Mouse (Mus musculus): Measurements from ENCODE around the gene Cox7c. TPM values are rescaled to one million over a fixed set of nuclear protein-coding genes. Genes with fewer than 3 reads are reported as not detected.
"Not testable (repeated sequence)": the region's sequence is repeated elsewhere in the genome, so short reads cannot be mapped to it uniquely, and the experiment has no call there.

Gene Cox7c
- polyA plus RNA-seq (2014; fragmentation: Nextera tagmentation; extraction: Ambion mirVana), result 567 and 637 TPM in 2 replicates

GRCm38 (mm10) chr13:86046254-86046951 is at the start of gene Cox7c:
TSS of gene Cox7c (minus strand) at chr13:86046904.
- DNase-seq (ENCODE audit: low spot score), result peak; percentile 98
- Histone ChIP-seq H3K4me3 (ENCODE audit: low read depth, low read length) (peak within 1 kb of the TSS; percentile 87), H3K27me3 (replicated peaks; ENCODE audit: control insufficient read depth, insufficient read depth, low read length) (no peaks in the 10 kb centered on the region), H3K4me2 (ENCODE audit: low read length) (peak within 1 kb of the TSS; percentile 58), H3K27ac (ENCODE audit: low read depth, low read length) (peak within 1 kb of the TSS; percentile 88), H3K4me1 (ENCODE audit: control insufficient read depth, insufficient read depth, low read length) (0 out of 2 replicates have a peak, but pooled peaks cover 3% of the 10 kb centered on the region), H3K9me3 (replicated peaks; ENCODE audit: control insufficient read depth, low read length) (no peaks in the 10 kb centered on the region), H3K36me3 (ENCODE audit: control insufficient read depth, insufficient read depth, low read length) (peaks cover 15% of the 10 kb centered on the region), H3K9ac (ENCODE audit: low read length) (peak within 1 kb of the TSS; percentile 97)
- ATAC-seq, result peak; percentile 99
- WGBS, result under 1% methylated on average over 47 of the region's 51 CpGs

- Histone ChIP-seq H3K27me3 (replicated peaks; ENCODE audit: control insufficient read depth, insufficient read depth, low read length) (no peaks in the 10 kb centered on the region), H3K4me3 (ENCODE audit: low read depth, low read length) (no peak overlapping the region), H3K9ac (ENCODE audit: low read length) (no peak overlapping the region), H3K4me2 (ENCODE audit: low read length) (no peak overlapping the region), H3K36me3 (ENCODE audit: control insufficient read depth, insufficient read depth, low read length) (no peaks in the 10 kb centered on the region), H3K27ac (ENCODE audit: low read depth, low read length) (no peak overlapping the region), H3K9me3 (replicated peaks; ENCODE audit: control insufficient read depth, low read length) (no peaks in the 10 kb centered on the region), H3K4me1 (ENCODE audit: control insufficient read depth, insufficient read depth, low read length) (no peaks in the 10 kb centered on the region)
- no peak for DNase-seq (ENCODE audit: low spot score)
- no peak for ATAC-seq
- WGBS, result 80% methylated on average over 3 of the region's 3 CpGs
Observed at GRCm38 (mm10) chr13:86068011-86068724, 21.5 kb upstream of the Cox7c start.

GRCm38 (mm10) chr13:86067508-86067907 is 20.8 kb upstream of the Cox7c start:
- ATAC-seq (no peak), DNase-seq (ENCODE audit: low spot score) (no peak)
- no peaks in the 10 kb centered on the region for H3K4me1 ChIP-seq (ENCODE audit: control insufficient read depth, insufficient read depth, low read length)
- H3K4me2 ChIP-seq (ENCODE audit: low read length), result no peak overlapping the region
- H3K4me3 ChIP-seq (ENCODE audit: low read depth, low read length), result no peak overlapping the region
- H3K9ac ChIP-seq (ENCODE audit: low read length), result no peak overlapping the region
- no peaks in the 10 kb centered on the region for H3K36me3 ChIP-seq (ENCODE audit: control insufficient read depth, insufficient read depth, low read length)
- H3K27me3 ChIP-seq (replicated peaks; ENCODE audit: control insufficient read depth, insufficient read depth, low read length), result no peaks in the 10 kb centered on the region
- no peaks in the 10 kb centered on the region for H3K9me3 ChIP-seq (replicated peaks; ENCODE audit: control insufficient read depth, low read length)
- H3K27ac ChIP-seq (ENCODE audit: low read depth, low read length), result no peak overlapping the region

- H3K27me3 ChIP-seq (replicated peaks; ENCODE audit: control insufficient read depth, insufficient read depth, low read length); H3K4me2 ChIP-seq (ENCODE audit: low read length); H3K9ac ChIP-seq (ENCODE audit: low read length); H3K9me3 ChIP-seq (replicated peaks; ENCODE audit: control insufficient read depth, low read length); H3K4me1 ChIP-seq (ENCODE audit: control insufficient read depth, insufficient read depth, low read length); ATAC-seq; H3K36me3 ChIP-seq (ENCODE audit: control insufficient read depth, insufficient read depth, low read length); H3K4me3 ChIP-seq (ENCODE audit: low read depth, low read length); DNase-seq (ENCODE audit: low spot score); H3K27ac ChIP-seq (ENCODE audit: low read depth, low read length): not testable (repeated sequence)
- WGBS, result 38% methylated on average over 8 of the region's 8 CpGs
Observed at GRCm38 (mm10) chr13:86054091-86054490, 7.4 kb upstream of the Cox7c start.

- Histone ChIP-seq H3K27me3 (replicated peaks; ENCODE audit: control insufficient read depth, insufficient read depth, low read length) (no peaks in the 10 kb centered on the region), H3K4me2 (ENCODE audit: low read length) (no peak overlapping the region), H3K27ac (ENCODE audit: low read depth, low read length) (no peak overlapping the region), H3K4me3 (ENCODE audit: low read depth, low read length) (no peak overlapping the region), H3K9me3 (replicated peaks; ENCODE audit: control insufficient read depth, low read length) (no peaks in the 10 kb centered on the region), H3K36me3 (ENCODE audit: control insufficient read depth, insufficient read depth, low read length) (no peaks in the 10 kb centered on the region), H3K9ac (ENCODE audit: low read length) (no peak overlapping the region), H3K4me1 (ENCODE audit: control insufficient read depth, insufficient read depth, low read length) (no peaks in the 10 kb centered on the region)
- DNase-seq (ENCODE audit: low spot score) (no peak), ATAC-seq (no peak)
- 74% methylated on average over 7 of the region's 7 CpGs for WGBS
Observed at GRCm38 (mm10) chr13:86004907-86005675, 41.6 kb downstream of the Cox7c start.
